In the genomic region with DNA sequence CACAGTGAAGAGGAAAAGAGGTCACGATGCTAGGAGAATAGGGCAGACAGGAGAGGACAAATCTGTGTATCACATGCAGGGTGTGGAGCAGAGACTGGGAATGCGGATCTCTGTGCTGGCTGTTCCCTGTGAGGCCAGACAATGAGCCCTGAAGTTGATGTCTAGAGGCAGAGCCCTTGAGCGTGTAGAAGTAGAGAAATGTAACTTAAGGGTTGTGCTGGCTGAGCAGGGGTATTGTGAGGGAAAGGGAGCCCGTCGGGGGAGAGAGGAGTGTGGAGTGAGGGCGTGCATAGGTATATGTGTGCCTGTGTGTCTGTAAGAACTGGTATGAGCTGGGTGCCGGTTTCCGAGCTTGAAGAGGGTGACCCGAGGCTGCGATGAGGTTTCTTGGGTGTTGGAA, we compare ENCODE assay signal across 8 mouse cellular contexts. TPM values are rescaled to one million over a fixed set of nuclear protein-coding genes. Genes with fewer than 3 reads are reported as not detected.
DNase-seq lines count a peak whose midpoint lies in the region; ATAC-seq and TF ChIP-seq lines count a peak whose summit lies in the region.

No protein-coding gene starts in this region.

- H3K9me3 ChIP-seq in erythroblast, embryonic 14.5 days (ENCODE audit: control insufficient read depth, low read length) = no peaks in the 10 kb centered on the region
- H3K9me3 ChIP-seq in lung, postnatal 0 days (ENCODE audit: low read length) = no peaks in the 10 kb centered on the region
- H3K9me3 ChIP-seq in intestine, embryonic 16.5 days (ENCODE audit: control insufficient read depth, low read length) = no peaks in the 10 kb centered on the region
- no peaks in the 10 kb centered on the region for H3K9me3 ChIP-seq in midbrain, embryonic 15.5 days

- H3K4me2 ChIP-seq in lung, postnatal 0 days (replicated peaks; ENCODE audit: low read depth, low read length) = peak overlapping the region; percentile 56
- H3K4me2 ChIP-seq in intestine, embryonic 16.5 days (ENCODE audit: low read depth, low read length) = peak overlapping the region; percentile 77
- H3K4me2 ChIP-seq in midbrain, embryonic 15.5 days = peak overlapping the region; percentile 62

- H3K27ac ChIP-seq in lung, postnatal 0 days (ENCODE audit: low read length) = no peak overlapping the region; the same call in 1 of the 2 replicates
- H3K27ac ChIP-seq in embryonic fibroblast, embryonic 13.5 days (ENCODE audit: insufficient read depth, low read length) = no peak overlapping the region
- peak overlapping the region; percentile 76 for H3K27ac ChIP-seq in intestine, embryonic 16.5 days (ENCODE audit: low read length)
- H3K27ac ChIP-seq in midbrain, embryonic 15.5 days = peak overlapping the region; percentile 89

- no peak for TF ChIP-seq EP300 in lung, postnatal 0 days (IDR thresholded peaks at IDR 0.05)

- no peak for TF ChIP-seq POLR2A in embryonic fibroblast, embryonic 13.5 days (IDR thresholded peaks at IDR 0.05; ENCODE audit: low read depth, low read length)

- 11% methylated on average over 10 of the region's 10 CpGs for WGBS in lung, postnatal 0 days
- 15% methylated on average over 10 of the region's 10 CpGs for WGBS in intestine, embryonic 16.5 days
- WGBS in midbrain, embryonic 15.5 days = 10% methylated on average over 10 of the region's 10 CpGs

- DNase-seq in lung, postnatal 0 days (ENCODE audit: low spot score) = peak; percentile 9
- DNase-seq in lung, postnatal 14 days = no peak
- DNase-seq in embryo, embryonic 11 days = no peak

- H3K4me1 ChIP-seq in erythroblast, embryonic 14.5 days (ENCODE audit: control insufficient read depth) = peaks cover 33% of the 10 kb centered on the region
- H3K4me1 ChIP-seq in lung, postnatal 0 days (ENCODE audit: insufficient read depth, low read depth, low read length) = no peaks in the 10 kb centered on the region
- no peaks in the 10 kb centered on the region for H3K4me1 ChIP-seq in embryonic fibroblast, embryonic 13.5 days (ENCODE audit: control insufficient read depth, insufficient read depth, low read length)
- H3K4me1 ChIP-seq in intestine, embryonic 16.5 days (ENCODE audit: control insufficient read depth, insufficient read depth, low read length) = peaks cover 10% of the 10 kb centered on the region; the same call in 1 of the 2 replicates
- H3K4me1 ChIP-seq in midbrain, embryonic 15.5 days = peaks cover 12% of the 10 kb centered on the region

- no peaks in the 10 kb centered on the region for H3K36me3 ChIP-seq in erythroblast, embryonic 14.5 days (ENCODE audit: control insufficient read depth)
- no peaks in the 10 kb centered on the region for H3K36me3 ChIP-seq in lung, postnatal 0 days (ENCODE audit: insufficient read depth, low read length)
- no peaks in the 10 kb centered on the region for H3K36me3 ChIP-seq in intestine, embryonic 16.5 days (ENCODE audit: control insufficient read depth, insufficient read depth, low read length)
- no peaks in the 10 kb centered on the region for H3K36me3 ChIP-seq in midbrain, embryonic 15.5 days (replicated peaks)

- H3K4me3 ChIP-seq in erythroblast, embryonic 14.5 days (replicated peaks) = peak overlapping the region; percentile 64
- peak overlapping the region; percentile 19 for H3K4me3 ChIP-seq in lung, postnatal 0 days (ENCODE audit: low read depth, low read length)
- H3K4me3 ChIP-seq in embryonic fibroblast, embryonic 13.5 days (ENCODE audit: insufficient read depth, low read length) = peak overlapping the region; percentile 45
- H3K4me3 ChIP-seq in intestine, embryonic 16.5 days (ENCODE audit: low read length) = peak overlapping the region; percentile 56
- peak overlapping the region; percentile 47 for H3K4me3 ChIP-seq in midbrain, embryonic 15.5 days

- no peak overlapping the region; the same call in 1 of the 2 replicates for H3K9ac ChIP-seq in lung, postnatal 0 days (replicated peaks; ENCODE audit: low read depth)
- H3K9ac ChIP-seq in intestine, embryonic 16.5 days (ENCODE audit: low read depth, low read length) = peak overlapping the region; percentile 75
- H3K9ac ChIP-seq in midbrain, embryonic 15.5 days = peak overlapping the region; percentile 61

- H3K27me3 ChIP-seq in erythroblast, embryonic 14.5 days (ENCODE audit: control insufficient read depth) = no peaks in the 10 kb centered on the region
- no peaks in the 10 kb centered on the region for H3K27me3 ChIP-seq in lung, postnatal 0 days (replicated peaks; ENCODE audit: insufficient read depth, low read length)
- no peaks in the 10 kb centered on the region for H3K27me3 ChIP-seq in intestine, embryonic 16.5 days (replicated peaks; ENCODE audit: control insufficient read depth, insufficient read depth, low read length)
- H3K27me3 ChIP-seq in midbrain, embryonic 15.5 days (replicated peaks) = no peaks in the 10 kb centered on the region

- ATAC-seq in erythroblast, adult 5-6 weeks (replicated peaks; ENCODE audit: low FRiP score, poor library complexity, severe bottlenecking) = no peak
- ATAC-seq in lung, postnatal 0 days = peak; percentile 14
- peak; percentile 49 for ATAC-seq in intestine, embryonic 16.5 days
- ATAC-seq in midbrain, embryonic 15.5 days (replicated peaks) = peak; percentile 59

- TF ChIP-seq CTCF in lung, postnatal 0 days (IDR thresholded peaks at IDR 0.05) = no peak
- no peak for TF ChIP-seq CTCF in embryonic fibroblast, embryonic 13.5 days (IDR thresholded peaks at IDR 0.05; ENCODE audit: borderline replicate concordance, insufficient read depth, low read length)

RNA-seq across cellular contexts. Expression of a gene that starts 13.5 kb away (rescaled TPM):
- not detected in 2 replicates for polyA plus RNA-seq in erythroblast, embryonic 14.5 days (2012)
- total RNA-seq in erythroblast, adult 5-6 weeks (2015; ENCODE audit: low replicate concordance) = not detected in 2 replicates
- total RNA-seq in erythroblast, adult 5-6 weeks (2017; ENCODE audit: low replicate concordance) = 0.68 and 1.8 TPM in 2 replicates
- polyA plus RNA-seq in lung, postnatal 0 days (2015; fragmentation: Nextera tagmentation; extraction: Ambion mirVana) = 0.41 and 0.50 TPM in 2 replicates
- not detected in 2 replicates for polyA plus RNA-seq in embryonic fibroblast, embryonic 13.5 days (2011; ENCODE audit: insufficient read length, low read depth, missing spikeins)
- 0.13 and 0.38 TPM in 2 replicates for polyA plus RNA-seq in intestine, embryonic 16.5 days (2015; fragmentation: Nextera tagmentation; extraction: Ambion mirVana)
- 0.12 and 0.13 TPM in 2 replicates for polyA plus RNA-seq in midbrain, embryonic 15.5 days (2015; fragmentation: Nextera tagmentation; extraction: Ambion mirVana)

RNA-seq across cellular contexts. Expression of a gene that starts 23.6 kb away (rescaled TPM):
- polyA plus RNA-seq in erythroblast, embryonic 14.5 days (2012) = not detected in 2 replicates
- 1.7 and 3.8 TPM in 2 replicates for total RNA-seq in erythroblast, adult 5-6 weeks (2015; ENCODE audit: low replicate concordance)
- not detected in 2 replicates for total RNA-seq in erythroblast, adult 5-6 weeks (2017; ENCODE audit: low replicate concordance)
- 0.26 TPM in 1 of 2 replicates, not detected in the other for polyA plus RNA-seq in lung, postnatal 0 days (2015; fragmentation: Nextera tagmentation; extraction: Ambion mirVana)
- polyA plus RNA-seq in embryonic fibroblast, embryonic 13.5 days (2011; ENCODE audit: insufficient read length, low read depth, missing spikeins) = not detected in 2 replicates
- polyA plus RNA-seq in intestine, embryonic 16.5 days (2015; fragmentation: Nextera tagmentation; extraction: Ambion mirVana) = 0.38 TPM in 1 of 2 replicates, not detected in the other
- polyA plus RNA-seq in midbrain, embryonic 15.5 days (2015; fragmentation: Nextera tagmentation; extraction: Ambion mirVana) = not detected in 2 replicates

RNA-seq across cellular contexts. Expression of a gene that starts 23.6 kb away (rescaled TPM):
- 0.02 TPM in 1 of 2 replicates, not detected in the other for polyA plus RNA-seq in erythroblast, embryonic 14.5 days (2012)
- 2.1 TPM in 1 of 2 replicates, not detected in the other for total RNA-seq in erythroblast, adult 5-6 weeks (2015; ENCODE audit: low replicate concordance)
- total RNA-seq in erythroblast, adult 5-6 weeks (2017; ENCODE audit: low replicate concordance) = 0.94 TPM in 1 of 2 replicates, not detected in the other
- 0.26 and 0.35 TPM in 2 replicates for polyA plus RNA-seq in lung, postnatal 0 days (2015; fragmentation: Nextera tagmentation; extraction: Ambion mirVana)
- polyA plus RNA-seq in embryonic fibroblast, embryonic 13.5 days (2011; ENCODE audit: insufficient read length, low read depth, missing spikeins) = not detected in 2 replicates
- polyA plus RNA-seq in intestine, embryonic 16.5 days (2015; fragmentation: Nextera tagmentation; extraction: Ambion mirVana) = 1.1 and 1.4 TPM in 2 replicates
- not detected in 2 replicates for polyA plus RNA-seq in midbrain, embryonic 15.5 days (2015; fragmentation: Nextera tagmentation; extraction: Ambion mirVana)

Comparison
In these comparisons a context has a peak if more than half of its experiments do, and no peak if none do; other contexts are left out.
1. H3K27ac ChIP-seq: peak in intestine, embryonic 16.5 days (single experiment) and midbrain, embryonic 15.5 days (single experiment); none in lung, postnatal 0 days (single experiment) and embryonic fibroblast, embryonic 13.5 days (single experiment).
2. Peak in every context shown above with its lines, with median percentiles within 50 percentile points of each other: H3K4me3 ChIP-seq and H3K4me2 ChIP-seq.